Mouse (Mus musculus) heart, adult 10 weeks (tissue): Measurements from ENCODE around the gene Dnajc5g. TPM values are rescaled to one million over a fixed set of nuclear protein-coding genes. Genes with fewer than 3 reads are reported as not detected.

Experiments
- polyA plus RNA-seq: library from polyadenylated mRNA; stranded (reverse); fragments of 350-450 nt; fragmentation: Illumina TruSeq; extraction: RNeasy Lipid Tissue Mini Kit (QIAGEN cat#74804); gene quantifications from one replicate; pipeline ENCODE4 v1.2.3, GENCODE M21; 2014; ENCODE audit warnings: low read depth, low replicate concordance

Gene Dnajc5g
- polyA plus RNA-seq, result not detected

DNA sequence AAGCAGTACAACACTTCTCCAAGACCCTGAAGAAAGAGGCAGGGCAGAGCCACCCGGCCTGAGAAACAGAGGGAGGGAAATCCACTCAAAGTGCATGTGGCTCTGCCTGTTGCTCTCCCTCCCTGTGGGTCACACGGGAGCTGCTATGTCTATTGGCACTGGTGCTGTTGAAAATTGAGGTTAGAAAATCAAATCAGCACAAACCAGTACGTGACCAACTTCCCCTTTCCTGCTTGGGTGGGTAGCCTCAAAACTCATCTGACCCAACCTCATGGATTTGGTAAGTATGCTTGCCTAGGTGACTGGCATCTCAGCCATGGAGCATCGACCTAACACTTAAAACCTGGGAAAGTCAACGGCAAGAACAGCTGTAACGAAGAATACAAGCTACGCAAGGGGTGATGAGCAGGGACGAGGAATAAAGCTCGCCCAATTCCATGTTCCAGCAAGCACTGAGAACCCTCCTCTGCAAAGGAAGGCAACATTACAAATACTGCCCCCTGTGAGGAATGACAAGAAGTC is at the start of gene Dnajc5g:
Dnajc5g (plus strand) TSS at position 472 of the 522 bp plus-strand sequence.

DNA sequence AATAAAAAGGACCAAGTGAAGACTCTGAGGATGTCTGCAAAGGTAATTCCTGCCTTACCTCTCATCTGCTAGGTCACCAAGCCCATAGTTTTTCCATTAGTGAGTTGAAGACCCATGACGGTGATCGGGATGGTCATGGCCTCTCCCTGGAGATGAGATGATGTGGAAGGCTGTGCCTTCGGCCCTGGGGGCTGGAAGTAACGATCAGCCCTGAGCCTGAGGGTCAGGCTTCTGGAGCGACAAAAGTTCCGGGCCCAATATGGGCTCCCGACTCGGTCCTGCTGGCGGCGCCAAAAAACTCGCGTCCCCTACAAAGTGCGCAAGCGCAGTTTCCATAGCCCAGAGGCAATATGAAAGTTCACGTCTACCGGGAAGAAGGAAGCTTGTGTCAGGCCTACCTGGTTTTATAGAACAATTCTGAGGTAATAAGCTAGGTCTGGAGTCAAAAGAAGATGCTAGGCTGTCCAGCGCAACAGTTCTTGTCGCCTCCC is 2.0 kb downstream of the Dnajc5g start, which contains the start of gene Slc30a3:
Slc30a3 (minus strand) TSS at position 238 of the 491 bp plus-strand sequence.

DNA sequence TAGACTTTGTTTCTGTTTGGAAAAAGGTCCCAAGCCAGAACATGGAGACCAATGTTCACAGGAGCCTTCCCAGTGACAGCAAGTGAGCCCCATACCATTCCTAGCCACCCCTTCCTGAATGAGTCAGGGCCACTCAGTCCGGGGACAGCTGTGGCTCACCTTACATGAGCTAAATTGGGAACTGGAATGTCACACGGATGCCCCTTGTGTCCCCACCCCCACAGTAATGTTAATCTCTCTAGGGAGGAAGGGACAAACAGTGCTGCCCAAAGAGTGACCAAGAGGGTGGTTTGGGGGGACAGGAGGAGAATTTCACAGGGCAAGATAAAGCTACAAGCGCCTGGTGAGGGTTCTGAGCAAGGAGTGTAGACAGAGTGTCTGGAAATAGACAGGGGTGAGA is 10.3 kb downstream of the Dnajc5g start, which contains the start of gene Trim54:
Trim54 (plus strand) TSS at position 359 of the 400 bp plus-strand sequence.

DNA sequence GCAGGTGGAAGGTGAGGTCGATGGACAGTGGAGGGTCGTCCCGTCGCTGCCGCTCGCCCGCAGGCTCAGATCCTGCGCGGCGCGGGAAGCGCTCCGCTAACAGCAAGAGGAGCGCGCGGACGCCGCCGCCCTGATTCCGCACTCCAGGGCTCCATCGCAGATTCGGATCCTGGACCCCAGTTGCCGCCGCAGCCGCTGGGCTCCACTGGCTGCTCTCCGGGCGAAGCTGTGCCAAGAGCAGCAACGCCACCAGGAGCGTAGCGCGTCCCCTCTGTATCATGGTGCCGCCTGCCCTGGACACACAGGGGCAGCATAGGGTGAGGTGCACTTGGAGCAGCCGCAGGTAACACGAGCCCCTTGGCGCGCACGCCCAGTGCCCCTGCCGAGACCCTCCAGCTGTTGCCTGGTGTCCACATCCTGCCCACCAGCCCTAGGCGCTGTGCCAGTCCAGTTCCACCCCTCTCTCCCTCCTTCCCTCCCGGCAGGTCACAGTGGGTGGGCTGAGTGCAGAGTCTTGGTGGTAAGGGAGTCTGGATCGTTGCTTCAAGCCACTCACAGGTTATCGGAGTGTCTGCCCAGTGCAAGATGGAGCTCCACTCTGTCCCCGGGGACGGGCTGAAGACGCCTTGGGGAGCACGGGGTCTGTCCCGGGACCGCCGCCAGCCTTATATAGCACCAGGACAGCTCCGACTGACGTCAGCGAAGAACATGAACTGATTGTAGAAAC is 32.3 kb downstream of the Dnajc5g start, which contains the start of gene Ucn:
Ucn (minus strand) TSS at position 589 of the 727 bp plus-strand sequence.

DNA sequence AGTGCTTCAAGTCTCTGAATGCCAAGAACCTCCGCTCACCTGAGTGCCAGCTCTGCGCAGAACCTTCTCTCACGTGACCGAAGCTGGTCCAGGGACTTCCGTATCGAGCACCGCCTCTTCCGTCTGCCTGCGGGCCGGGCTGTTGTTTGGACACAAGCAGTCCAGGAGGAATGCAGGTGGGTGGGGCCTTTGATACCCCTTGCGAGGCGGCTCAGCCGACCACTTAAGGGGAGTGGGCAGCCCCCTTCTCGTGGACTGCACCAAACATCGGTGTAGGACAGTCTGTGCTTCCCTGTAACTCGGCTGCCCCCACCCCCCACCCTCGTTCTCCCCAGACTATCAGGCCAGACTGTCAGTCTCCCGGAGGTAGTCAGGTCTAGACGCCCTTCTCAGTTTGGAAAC is 48.1 kb downstream of the Dnajc5g start, which contains the start of gene Mpv17:
Mpv17 (minus strand) TSS at position 100 of the 402 bp plus-strand sequence.

Other genes with a start within 250 kb of the Dnajc5g start
- gene Tmem214, start 238.3 kb upstream of the Dnajc5g start, polyA plus RNA-seq, result 39.4 TPM
- gene Agbl5, start 217.6 kb upstream of the Dnajc5g start, polyA plus RNA-seq, result 4.8 TPM
- 169 TPM for gene Ost4, start 198.5 kb upstream of the Dnajc5g start, polyA plus RNA-seq
- 27.9 TPM for gene Emilin1, start 192.9 kb upstream of the Dnajc5g start, polyA plus RNA-seq
- 33.0 TPM for gene Khk, start 184.9 kb upstream of the Dnajc5g start, polyA plus RNA-seq
- gene Cgref1, start 160.7 kb upstream of the Dnajc5g start, polyA plus RNA-seq, result 1.3 TPM
- 91.3 TPM for gene Preb, start 145.9 kb upstream of the Dnajc5g start, polyA plus RNA-seq
- gene Tcf23, start 137.6 kb upstream of the Dnajc5g start, polyA plus RNA-seq, result 2.1 TPM
- gene Atraid, start 58.0 kb upstream of the Dnajc5g start, polyA plus RNA-seq, result 83.6 TPM
- 14.1 TPM for gene Slc5a6, start 57.4 kb upstream of the Dnajc5g start, polyA plus RNA-seq
- 12.7 TPM for gene Cad, start 51.5 kb upstream of the Dnajc5g start, polyA plus RNA-seq
- not detected for gene Slc30a3, start 2.0 kb downstream of the Dnajc5g start, polyA plus RNA-seq
- 266 TPM for gene Trim54, start 10.4 kb downstream of the Dnajc5g start, polyA plus RNA-seq
- not detected for gene Ucn, start 32.5 kb downstream of the Dnajc5g start, polyA plus RNA-seq
- 118 TPM for gene Mpv17, start 48.0 kb downstream of the Dnajc5g start, polyA plus RNA-seq
- 1.3 TPM for gene Gm29609, start 73.6 kb downstream of the Dnajc5g start, polyA plus RNA-seq
- 43.8 TPM for gene Gtf3c2, start 73.9 kb downstream of the Dnajc5g start, polyA plus RNA-seq
- gene Snx17, start 86.9 kb downstream of the Dnajc5g start, polyA plus RNA-seq, result 62.4 TPM
- 48.9 TPM for gene Eif2b4, start 87.1 kb downstream of the Dnajc5g start, polyA plus RNA-seq
- gene Zfp513, start 96.0 kb downstream of the Dnajc5g start, polyA plus RNA-seq, result 10.8 TPM
- 53.4 TPM for gene Ppm1g, start 114.4 kb downstream of the Dnajc5g start, polyA plus RNA-seq
- 106 TPM for gene Nrbp1, start 134.6 kb downstream of the Dnajc5g start, polyA plus RNA-seq
- gene Gm9970, start 134.9 kb downstream of the Dnajc5g start, polyA plus RNA-seq, result not detected
- gene Krtcap3, start 145.4 kb downstream of the Dnajc5g start, polyA plus RNA-seq, result 3.0 TPM
- gene Ift172, start 184.8 kb downstream of the Dnajc5g start, polyA plus RNA-seq, result 35.3 TPM
- 7.4 TPM for gene Fndc4, start 189.8 kb downstream of the Dnajc5g start, polyA plus RNA-seq
- gene Gckr, start 191.2 kb downstream of the Dnajc5g start, polyA plus RNA-seq, result not detected